ENCODE assay signal across 7 mouse cellular contexts in genomic region chr14:62880084-62880851, GRCm38 (mm10). TPM values are rescaled to one million over a fixed set of nuclear protein-coding genes. Genes with fewer than 3 reads are reported as not detected.
DNase-seq lines count a peak whose midpoint lies in the region; ATAC-seq and TF ChIP-seq lines count a peak whose summit lies in the region.

No protein-coding gene starts in this region.

- ATAC-seq in forebrain, embryonic 14.5 days, result peak; percentile 84
- 0 out of 2 replicates have a peak, but pooled peaks have one; percentile 36 for ATAC-seq in lung, embryonic 14.5 days (ENCODE audit: insufficient read depth)
- ATAC-seq in activated CD4-positive, CD25-positive, alpha-beta regulatory T cell, adult 4 months, result no peak

- no peaks in the 10 kb centered on the region for H3K36me3 ChIP-seq in ES-E14 (ENCODE audit: control insufficient read depth, insufficient read depth, low read length, poor library complexity, severe bottlenecking)
- H3K36me3 ChIP-seq in forebrain, embryonic 14.5 days (ENCODE audit: control insufficient read depth, insufficient read depth, low read length), result no peaks in the 10 kb centered on the region
- H3K36me3 ChIP-seq in hindbrain, embryonic 10.5 days, result no peaks in the 10 kb centered on the region
- H3K36me3 ChIP-seq in lung, embryonic 14.5 days (ENCODE audit: insufficient read depth), result no peaks in the 10 kb centered on the region

- peak overlapping the region; percentile 1; the same call in 1 of the 2 replicates for H3K4me2 ChIP-seq in forebrain, embryonic 14.5 days (ENCODE audit: low read length)
- no peak overlapping the region for H3K4me2 ChIP-seq in lung, embryonic 14.5 days

- H3K4me3 ChIP-seq in ES-E14 (ENCODE audit: insufficient read depth in 1 of 2, low read depth in 1 of 2, low read length in 2 of 2, poor library complexity in 1 of 2, severe bottlenecking in 1 of 2), result no peak overlapping the region
- H3K4me3 ChIP-seq in forebrain, embryonic 14.5 days (ENCODE audit: low read depth, low read length), result no peak overlapping the region
- no peak overlapping the region for H3K4me3 ChIP-seq in hindbrain, embryonic 10.5 days
- no peak overlapping the region for H3K4me3 ChIP-seq in lung, embryonic 14.5 days (ENCODE audit: low read depth, low read length)

- peaks cover 0 to 4% of the 10 kb centered on the region in 2 experiments; a peak in 2 of 4 replicates for H3K4me1 ChIP-seq in ES-E14 (ENCODE audit: control insufficient read depth in 2 of 2, insufficient read depth in 2 of 2, low read length in 2 of 2, poor library complexity in 1 of 2)
- peaks cover 26% of the 10 kb centered on the region for H3K4me1 ChIP-seq in forebrain, embryonic 14.5 days (ENCODE audit: control insufficient read depth, insufficient read depth, low read length)
- H3K4me1 ChIP-seq in hindbrain, embryonic 10.5 days (replicated peaks), result peaks cover 53% of the 10 kb centered on the region
- peaks cover 5% of the 10 kb centered on the region; the same call in 1 of the 2 replicates for H3K4me1 ChIP-seq in lung, embryonic 14.5 days (ENCODE audit: insufficient read depth)

- no peak overlapping the region for H3K27ac ChIP-seq in ES-E14 (ENCODE audit: insufficient read depth, low read depth, low read length, poor library complexity, severe bottlenecking)
- peak overlapping the region; percentile 78 for H3K27ac ChIP-seq in forebrain, embryonic 14.5 days (ENCODE audit: low read depth, low read length)
- H3K27ac ChIP-seq in hindbrain, embryonic 10.5 days, result peak overlapping the region; percentile 68
- peak overlapping the region; percentile 38; the same call in 1 of the 2 replicates for H3K27ac ChIP-seq in lung, embryonic 14.5 days (ENCODE audit: low read depth)

- no peaks in the 10 kb centered on the region for H3K27me3 ChIP-seq in forebrain, embryonic 14.5 days (replicated peaks; ENCODE audit: control insufficient read depth, insufficient read depth, low read length)
- no peaks in the 10 kb centered on the region for H3K27me3 ChIP-seq in hindbrain, embryonic 10.5 days (ENCODE audit: insufficient read depth, poor library complexity, severe bottlenecking)
- no peaks in the 10 kb centered on the region for H3K27me3 ChIP-seq in lung, embryonic 14.5 days (ENCODE audit: insufficient read depth, low read length)

- DNase-seq in ES-E14 (ENCODE audit: low read depth, low spot score) (no peak), ZHBTc4 (ENCODE audit: low read depth, low spot score) (peak; percentile 9)
- DNase-seq in forebrain, embryonic 14.5 days (ENCODE audit: low spot score), result peak; percentile 91
- DNase-seq in hindbrain, embryonic 10.5 days (ENCODE audit: low spot score), result peak; percentile 29
- peak; percentile 64 for DNase-seq in lung, embryonic 14.5 days
- peak; percentile 62 for DNase-seq in retina, embryonic 14.5 days (ENCODE audit: low spot score)

- 32% methylated on average over 5 of the region's 5 CpGs for WGBS in forebrain, embryonic 14.5 days
- 50% methylated on average over 5 of the region's 5 CpGs for WGBS in hindbrain, embryonic 10.5 days
- 57% methylated on average over 5 of the region's 5 CpGs for WGBS in lung, embryonic 14.5 days

- in situ Hi-C loops in ES-E14 (cut with MboI; ENCODE audit: low sequenced_read_pairs in 2 of 2, unreplicated experiment in 2 of 2), result no loop called here

- no peak overlapping the region for H3K9ac ChIP-seq in ES-E14 (ENCODE audit: insufficient read depth, low read depth, low read length, poor library complexity, severe bottlenecking)
- no peak overlapping the region for H3K9ac ChIP-seq in forebrain, embryonic 14.5 days (ENCODE audit: low read length)
- H3K9ac ChIP-seq in lung, embryonic 14.5 days, result no peak overlapping the region

- no peaks in the 10 kb centered on the region for H3K9me3 ChIP-seq in ES-E14 (ENCODE audit: control insufficient read depth, insufficient read depth, low read depth, low read length)
- H3K9me3 ChIP-seq in forebrain, embryonic 14.5 days (replicated peaks; ENCODE audit: control insufficient read depth, low read length), result no peaks in the 10 kb centered on the region
- no peaks in the 10 kb centered on the region for H3K9me3 ChIP-seq in hindbrain, embryonic 10.5 days
- no peaks in the 10 kb centered on the region for H3K9me3 ChIP-seq in lung, embryonic 14.5 days (ENCODE audit: low read depth, low read length)

- no peak for TF ChIP-seq CTCF in lung, embryonic 14.5 days (IDR thresholded peaks at IDR 0.05; ENCODE audit: low read depth)

TF ChIP-seq in ES-E14, 5 proteins besides CTCF, POLR2A, EP300 and RAD21:
- no peak for TF ChIP-seq HCFC1 (IDR thresholded peaks at IDR 0.05; ENCODE audit: borderline replicate concordance, insufficient read depth, low read length)
- TF ChIP-seq ZNF384 (IDR thresholded peaks at IDR 0.05; ENCODE audit: low read depth, low read length), result peak; percentile 41; the same call in 1 of the 2 replicates
TF ChIP-seq in ES-E14: peak in this region for 1.

RNA-seq across cellular contexts. Expression of gene Wdfy2, which starts 42.8 kb away (rescaled TPM):
- total RNA-seq in ES-E14 (2012; rRNA removed), result 7.0 and 11.9 TPM in 2 replicates
- polyA plus RNA-seq in forebrain, embryonic 14.5 days (2014; fragmentation: Nextera tagmentation; extraction: Ambion mirVana), result 9.2 and 10.0 TPM in 2 replicates
- 12.9 and 14.2 TPM in 2 replicates for polyA plus RNA-seq in hindbrain, embryonic 10.5 days (2016; fragmentation: Nextera tagmentation; extraction: Ambion mirVana)
- 10.0 and 10.2 TPM in 2 replicates for polyA plus RNA-seq in lung, embryonic 14.5 days (2014; fragmentation: Nextera tagmentation; extraction: Ambion mirVana)
- 1 to 10 TPM; 3.9 to 4.5 TPM for polyA plus RNA-seq in activated CD4-positive, CD25-positive, alpha-beta regulatory T cell, adult 4 months (2017; shearing (Covaris generic))
